Mouse (Mus musculus) bone marrow, adult 2 months (tissue): ENCODE measurements at regions not wholly inside any gene's neighbourhood (a gene's known extent, or its start where the extent isn't known, plus 50 kb on each side); places are given as distances from the start of the nearest gene placed in this dataset.
"Not testable (repeated sequence)": the region's sequence is repeated elsewhere in the genome, so short reads cannot be mapped to it uniquely, and the experiment has no call there.

Source experiments
- CTCF ChIP-seq: fragments of 200-500 bp; IDR thresholded peaks from 2 replicates; pipeline ENCODE4 v1.5.1; 2011; ENCODE audit warnings: low read length, control low read depth; ENCODE audit not compliant: control insufficient read depth, insufficient read depth
- POLR2A ChIP-seq: fragments of 200-500 bp; IDR thresholded peaks from 2 replicates; pipeline ENCODE4 v1.6.1; 2011; ENCODE audit warnings: low read depth, mild to moderate bottlenecking, control low read depth, low read length, borderline replicate concordance; ENCODE audit not compliant: control insufficient read depth

DNA sequence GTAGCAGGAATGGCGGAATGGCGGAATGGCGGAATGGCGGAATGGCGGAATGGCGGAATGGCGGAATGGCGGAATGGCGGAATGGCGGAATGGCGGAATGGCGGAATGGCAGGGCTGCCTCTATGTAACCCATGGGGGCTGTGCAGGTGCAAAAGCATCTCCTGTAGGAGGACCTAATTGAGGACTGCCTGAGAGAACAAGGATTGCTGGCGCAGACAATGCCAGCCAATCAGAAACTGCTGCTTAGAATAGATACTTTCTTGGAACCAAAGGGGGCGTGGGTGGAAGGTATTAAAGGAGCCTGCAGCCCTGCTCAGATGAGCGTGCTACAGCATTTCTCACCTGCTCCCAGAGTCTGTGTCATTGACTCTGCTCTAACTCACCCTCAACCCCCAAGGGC is 67.8 kb upstream of the Cntn1 start:
- TF ChIP-seq CTCF, POLR2A: not testable (repeated sequence)
